Mouse (Mus musculus): ENCODE data around the gene Trappc12. TPM values are rescaled to one million over a fixed set of nuclear protein-coding genes. Genes with fewer than 3 reads are reported as not detected.
A peak's percentile ranks its signal among the peaks of the same experiment; 100 is the strongest.

Gene Trappc12
- polyA plus RNA-seq, 1 experiment from 2014 or later = 43.9 TPM

GRCm38 (mm10) chr12:28784355-28784754 lies 34.1 kb upstream of the Trappc12 start:
- peak overlapping the region; percentile 85 for H3K27ac ChIP-seq (ENCODE audit: low read depth, low read length)
- WGBS = 21% methylated on average over 4 of the region's 4 CpGs
- no peak overlapping the region for H3K9ac ChIP-seq (ENCODE audit: low read depth, low read length)
- H3K4me2 ChIP-seq (replicated peaks; ENCODE audit: low read depth, low read length) = 0 out of 2 replicates have a peak overlapping the region, but pooled peaks have one; percentile 8
- no peaks in the 10 kb centered on the region for H3K9me3 ChIP-seq (ENCODE audit: control insufficient read depth, low read length)
- H3K36me3 ChIP-seq (ENCODE audit: control insufficient read depth, insufficient read depth, low read length) = no peaks in the 10 kb centered on the region
- H3K27me3 ChIP-seq (ENCODE audit: control insufficient read depth, insufficient read depth, low read length) = no peaks in the 10 kb centered on the region
- H3K4me1 ChIP-seq (ENCODE audit: control insufficient read depth, insufficient read depth, low read length) = peaks cover 35% of the 10 kb centered on the region
- H3K4me3 ChIP-seq (ENCODE audit: low read length) = no peak overlapping the region
- ATAC-seq (ENCODE audit: low FRiP score, low TSS enrichment) = peak; percentile 33; the same call in 1 of the 2 replicates

- Histone ChIP-seq H3K9me3 (ENCODE audit: control insufficient read depth, low read length) (no peaks in the 10 kb centered on the region), H3K4me3 (ENCODE audit: low read length) (no peak overlapping the region), H3K4me1 (ENCODE audit: control insufficient read depth, insufficient read depth, low read length) (peaks cover 35% of the 10 kb centered on the region), H3K27me3 (ENCODE audit: control insufficient read depth, insufficient read depth, low read length) (no peaks in the 10 kb centered on the region), H3K36me3 (ENCODE audit: control insufficient read depth, insufficient read depth, low read length) (no peaks in the 10 kb centered on the region), H3K9ac (ENCODE audit: low read depth, low read length) (no peak overlapping the region), H3K4me2 (replicated peaks; ENCODE audit: low read depth, low read length) (no peak overlapping the region), H3K27ac (ENCODE audit: low read depth, low read length) (no peak overlapping the region)
- no peak for ATAC-seq (ENCODE audit: low FRiP score, low TSS enrichment)
- WGBS = 83% methylated on average over 3 of the region's 3 CpGs
These were observed 32.4 kb upstream of the Trappc12 start for GRCm38 (mm10) chr12:28782637-28783036.

- Histone ChIP-seq H3K4me3 (ENCODE audit: low read length) (no peak overlapping the region), H3K27ac (ENCODE audit: low read depth, low read length) (no peak overlapping the region), H3K4me1 (ENCODE audit: control insufficient read depth, insufficient read depth, low read length) (peaks cover 26% of the 10 kb centered on the region), H3K27me3 (ENCODE audit: control insufficient read depth, insufficient read depth, low read length) (no peaks in the 10 kb centered on the region), H3K36me3 (ENCODE audit: control insufficient read depth, insufficient read depth, low read length) (no peaks in the 10 kb centered on the region), H3K4me2 (replicated peaks; ENCODE audit: low read depth, low read length) (no peak overlapping the region), H3K9me3 (ENCODE audit: control insufficient read depth, low read length) (no peaks in the 10 kb centered on the region), H3K9ac (ENCODE audit: low read depth, low read length) (no peak overlapping the region)
- WGBS = 78% methylated on average over 7 of the region's 7 CpGs
- ATAC-seq (ENCODE audit: low FRiP score, low TSS enrichment) = no peak
These were observed 29.9 kb upstream of the Trappc12 start for GRCm38 (mm10) chr12:28780180-28780579.

- H3K9me3 ChIP-seq (ENCODE audit: control insufficient read depth, low read length) = no peaks in the 10 kb centered on the region
- no peak overlapping the region for H3K4me2 ChIP-seq (replicated peaks; ENCODE audit: low read depth, low read length)
- WGBS = 89% methylated on average over 6 of the region's 6 CpGs
- no peak overlapping the region for H3K27ac ChIP-seq (ENCODE audit: low read depth, low read length)
- no peaks in the 10 kb centered on the region for H3K4me1 ChIP-seq (ENCODE audit: control insufficient read depth, insufficient read depth, low read length)
- no peak for ATAC-seq (ENCODE audit: low FRiP score, low TSS enrichment)
- no peaks in the 10 kb centered on the region for H3K27me3 ChIP-seq (ENCODE audit: control insufficient read depth, insufficient read depth, low read length)
- H3K4me3 ChIP-seq (ENCODE audit: low read length) = no peak overlapping the region
- no peak overlapping the region for H3K9ac ChIP-seq (ENCODE audit: low read depth, low read length)
- H3K36me3 ChIP-seq (ENCODE audit: control insufficient read depth, insufficient read depth, low read length) = no peaks in the 10 kb centered on the region
These were observed 25.4 kb upstream of the Trappc12 start for GRCm38 (mm10) chr12:28775627-28776026.

- H3K27ac ChIP-seq (ENCODE audit: low read depth, low read length) = no peak overlapping the region
- H3K4me3 ChIP-seq (ENCODE audit: low read length) = no peak overlapping the region
- H3K4me2 ChIP-seq (replicated peaks; ENCODE audit: low read depth, low read length) = no peak overlapping the region
- no peak overlapping the region for H3K9ac ChIP-seq (ENCODE audit: low read depth, low read length)
- no peaks in the 10 kb centered on the region for H3K36me3 ChIP-seq (ENCODE audit: control insufficient read depth, insufficient read depth, low read length)
- WGBS = 39% methylated on average over 8 of the region's 8 CpGs
- no peaks in the 10 kb centered on the region for H3K27me3 ChIP-seq (ENCODE audit: control insufficient read depth, insufficient read depth, low read length)
- no peaks in the 10 kb centered on the region for H3K9me3 ChIP-seq (ENCODE audit: control insufficient read depth, low read length)
- no peaks in the 10 kb centered on the region for H3K4me1 ChIP-seq (ENCODE audit: control insufficient read depth, insufficient read depth, low read length)
- ATAC-seq (ENCODE audit: low FRiP score, low TSS enrichment) = no peak
These were observed 24.8 kb upstream of the Trappc12 start for GRCm38 (mm10) chr12:28775120-28775519.

GRCm38 (mm10) chr12:28773815-28774214 lies 23.5 kb upstream of the Trappc12 start:
- Histone ChIP-seq H3K27me3 (ENCODE audit: control insufficient read depth, insufficient read depth, low read length) (no peaks in the 10 kb centered on the region), H3K36me3 (ENCODE audit: control insufficient read depth, insufficient read depth, low read length) (no peaks in the 10 kb centered on the region), H3K4me3 (ENCODE audit: low read length) (no peak overlapping the region), H3K9me3 (ENCODE audit: control insufficient read depth, low read length) (no peaks in the 10 kb centered on the region), H3K4me2 (replicated peaks; ENCODE audit: low read depth, low read length) (no peak overlapping the region), H3K27ac (ENCODE audit: low read depth, low read length) (no peak overlapping the region), H3K4me1 (ENCODE audit: control insufficient read depth, insufficient read depth, low read length) (no peaks in the 10 kb centered on the region), H3K9ac (ENCODE audit: low read depth, low read length) (no peak overlapping the region)
- ATAC-seq (ENCODE audit: low FRiP score, low TSS enrichment) = no peak
- 84% methylated on average over 3 of the region's 3 CpGs for WGBS

GRCm38 (mm10) chr12:28769953-28770352 lies 19.7 kb upstream of the Trappc12 start:
- peaks cover 3% of the 10 kb centered on the region; the same call in 1 of the 2 replicates for H3K36me3 ChIP-seq (ENCODE audit: control insufficient read depth, insufficient read depth, low read length)
- 88% methylated on average over 7 of the region's 7 CpGs for WGBS
- no peak for ATAC-seq (ENCODE audit: low FRiP score, low TSS enrichment)
- no peak overlapping the region for H3K4me2 ChIP-seq (replicated peaks; ENCODE audit: low read depth, low read length)
- H3K4me1 ChIP-seq (ENCODE audit: control insufficient read depth, insufficient read depth, low read length) = no peaks in the 10 kb centered on the region
- no peak overlapping the region for H3K9ac ChIP-seq (ENCODE audit: low read depth, low read length)
- no peaks in the 10 kb centered on the region for H3K27me3 ChIP-seq (ENCODE audit: control insufficient read depth, insufficient read depth, low read length)
- no peaks in the 10 kb centered on the region for H3K9me3 ChIP-seq (ENCODE audit: control insufficient read depth, low read length)
- H3K4me3 ChIP-seq (ENCODE audit: low read length) = no peak overlapping the region
- H3K27ac ChIP-seq (ENCODE audit: low read depth, low read length) = no peak overlapping the region

GRCm38 (mm10) chr12:28756019-28756418 lies 5.7 kb upstream of the Trappc12 start:
- no peak overlapping the region for H3K4me3 ChIP-seq (ENCODE audit: low read length)
- no peaks in the 10 kb centered on the region for H3K9me3 ChIP-seq (ENCODE audit: control insufficient read depth, low read length)
- H3K27ac ChIP-seq (ENCODE audit: low read depth, low read length) = no peak overlapping the region
- 64% methylated on average over 4 of the region's 4 CpGs for WGBS
- H3K9ac ChIP-seq (ENCODE audit: low read depth, low read length) = no peak overlapping the region
- no peaks in the 10 kb centered on the region for H3K27me3 ChIP-seq (ENCODE audit: control insufficient read depth, insufficient read depth, low read length)
- peaks cover 3% of the 10 kb centered on the region; the same call in 1 of the 2 replicates for H3K4me1 ChIP-seq (ENCODE audit: control insufficient read depth, insufficient read depth, low read length)
- ATAC-seq (ENCODE audit: low FRiP score, low TSS enrichment) = no peak
- H3K4me2 ChIP-seq (replicated peaks; ENCODE audit: low read depth, low read length) = no peak overlapping the region
- no peaks in the 10 kb centered on the region for H3K36me3 ChIP-seq (ENCODE audit: control insufficient read depth, insufficient read depth, low read length)

- peak within 1 kb of the TSS; percentile 87 for H3K4me3 ChIP-seq (ENCODE audit: low read length)
- H3K27ac ChIP-seq (ENCODE audit: low read depth, low read length) = no peak within 1 kb of the TSS
- peaks cover 7% of the 10 kb centered on the region for H3K36me3 ChIP-seq (ENCODE audit: control insufficient read depth, insufficient read depth, low read length)
These were observed 1.4 kb upstream of the Trappc12 start, which contains the start of gene Eipr1 for GRCm38 (mm10) chr12:28751508-28752263. Gene Eipr1 (plus strand): TSS chr12:28751803.

More at GRCm38 (mm10) chr12:28751508-28752263, 1.4 kb upstream of the Trappc12 start, which contains the start of gene Eipr1:
- Histone ChIP-seq H3K27me3 (ENCODE audit: control insufficient read depth, insufficient read depth, low read length) (no peaks in the 10 kb centered on the region), H3K4me1 (ENCODE audit: control insufficient read depth, insufficient read depth, low read length) (peaks cover 3% of the 10 kb centered on the region), H3K4me2 (replicated peaks; ENCODE audit: low read depth, low read length) (peak within 1 kb of the TSS; percentile 94), H3K9me3 (ENCODE audit: control insufficient read depth, low read length) (no peaks in the 10 kb centered on the region), H3K9ac (ENCODE audit: low read depth, low read length) (peak within 1 kb of the TSS; percentile 65)
- ATAC-seq (ENCODE audit: low FRiP score, low TSS enrichment) = peak; percentile 75; the same call in 1 of the 2 replicates
- WGBS = 4% methylated on average over 36 of the region's 36 CpGs

Data from kidney, embryonic 14.5 days (tissue).